Mouse (Mus musculus) liver, embryonic 16.5 days (tissue): ENCODE measurements around the gene Zfp943. TPM values are rescaled to one million over a fixed set of nuclear protein-coding genes. Genes with fewer than 3 reads are reported as not detected.
"Not testable (repeated sequence)": the region's sequence is repeated elsewhere in the genome, so short reads cannot be mapped to it uniquely, and the experiment has no call there.

Source experiments
- ATAC-seq: fragments of 200-750 bp; cut with Nextera tagmentation; 2 replicates; pipeline ENCODE4 v1.8.0; 2017; ENCODE audit warnings: low read depth, mild to moderate bottlenecking, moderate number of reproducible peaks, moderate library complexity
- H3K27ac ChIP-seq: fragments of 300-500 bp; sonication (generic); 2 replicates; pipeline ENCODE4 v1.5.1; 2014; ENCODE audit warnings: mild to moderate bottlenecking, low read length
- H3K27me3 ChIP-seq: fragments of 300-500 bp; sonication (generic); 2 replicates; pipeline ENCODE4 v1.6.1; 2014; ENCODE audit warnings: low read depth, low read length, mixed read lengths; ENCODE audit not compliant: control insufficient read depth, insufficient read depth
- H3K36me3 ChIP-seq: fragments of 300-500 bp; sonication (generic); 2 replicates; pipeline ENCODE4 v1.6.1; 2014; ENCODE audit warnings: mild to moderate bottlenecking; ENCODE audit not compliant: control insufficient read depth, insufficient read depth
- H3K4me1 ChIP-seq: fragments of 300-500 bp; sonication (generic); 2 replicates; pipeline ENCODE4 v1.6.1; 2014; ENCODE audit warnings: low read depth, low read length, mixed read lengths; ENCODE audit not compliant: control insufficient read depth
- H3K4me2 ChIP-seq: fragments of 300-500 bp; sonication (generic); 2 replicates; pipeline ENCODE4 v1.6.1; 2014; ENCODE audit warnings: low read depth, low read length, mixed read lengths
- H3K4me3 ChIP-seq: fragments of 300-500 bp; sonication (generic); 2 replicates; pipeline ENCODE4 v1.5.1; 2014; ENCODE audit warnings: low read depth, mild to moderate bottlenecking, low read length
- H3K9ac ChIP-seq: fragments of 300-500 bp; sonication (generic); 2 replicates; pipeline ENCODE4 v1.6.1; 2014; ENCODE audit warnings: low read depth, low read length
- H3K9me3 ChIP-seq: fragments of 300-500 bp; sonication (generic); replicated peaks from 2 replicates; pipeline ENCODE4 v1.6.1; 2016; ENCODE audit warnings: low read length; ENCODE audit not compliant: control insufficient read depth
- WGBS: fragments of 180-500 bp; shearing (Covaris S2); extraction: QIAGEN DNeasy Blood & Tissue Kit; methylation state at CpG from one replicate; pipeline ENCODE4 v1.1.7; 2014; ENCODE audit not compliant: insufficient replicate concordance; 5-methylcytosine and 5-hydroxymethylcytosine counted together
- polyA plus RNA-seq: library from polyadenylated mRNA; unstranded; fragments of >200 nt; fragmentation: Nextera tagmentation; extraction: Ambion mirVana; gene quantifications from 2 replicates; pipeline ENCODE4 v1.2.1, GENCODE M21; 2015

The Zfp943 gene
- 6.1 and 6.2 TPM in 2 replicates for polyA plus RNA-seq

- under 1% methylated on average over 42 of the region's 55 CpGs for WGBS
- Histone ChIP-seq H3K4me2 (peak within 1 kb of the TSS; percentile 76), H3K9ac (peak within 1 kb of the TSS; percentile 76), H3K27ac (peak within 1 kb of the TSS; percentile 93), H3K4me3 (peak within 1 kb of the TSS; percentile 75)
- H3K27me3 ChIP-seq, H3K9me3 ChIP-seq, H3K4me1 ChIP-seq, H3K36me3 ChIP-seq: not testable (repeated sequence)
- peak; percentile 98 for ATAC-seq
These were observed at the start of gene Zfp943, which contains the start of gene Zfp942 for GRCm38 (mm10) chr17:21962107-21962907. Gene Zfp943, plus strand, starts transcription at chr17:21962552. Gene Zfp942, minus strand, starts transcription at chr17:21962464.

GRCm38 (mm10) chr17:21963302-21963701 lies 950 bp downstream of the Zfp943 start:
- ATAC-seq: no peak
- Histone ChIP-seq H3K36me3 (no peaks in the 10 kb centered on the region), H3K27me3 (no peaks in the 10 kb centered on the region), H3K9me3 (no peaks in the 10 kb centered on the region), H3K9ac (peak overlapping the region; percentile 41), H3K4me2 (peak overlapping the region; percentile 76), H3K4me3 (peak overlapping the region; percentile 58), H3K4me1 (peaks cover 8% of the 10 kb centered on the region), H3K27ac (no peak overlapping the region)
- 21% methylated on average over 4 of the region's 4 CpGs for WGBS

- H3K4me1 ChIP-seq, ATAC-seq, H3K9me3 ChIP-seq, H3K27ac ChIP-seq, H3K4me2 ChIP-seq, H3K36me3 ChIP-seq, H3K4me3 ChIP-seq, H3K27me3 ChIP-seq, H3K9ac ChIP-seq: not testable (repeated sequence)
- WGBS: 21% methylated on average over 1 of the region's 1 CpGs
These were observed 73.2 kb downstream of the Zfp943 start for GRCm38 (mm10) chr17:22035594-22035993.

- no peak for ATAC-seq
- Histone ChIP-seq H3K36me3 (no peaks in the 10 kb centered on the region), H3K9me3 (no peaks in the 10 kb centered on the region), H3K27me3 (no peaks in the 10 kb centered on the region), H3K27ac (no peak overlapping the region), H3K4me1 (no peaks in the 10 kb centered on the region), H3K4me3 (no peak overlapping the region), H3K9ac (no peak overlapping the region), H3K4me2 (no peak overlapping the region)
- WGBS: 32% methylated on average over 2 of the region's 2 CpGs
These were observed 87.1 kb downstream of the Zfp943 start for GRCm38 (mm10) chr17:22049403-22049802.

GRCm38 (mm10) chr17:22053211-22053610 lies 90.9 kb downstream of the Zfp943 start:
- no peak overlapping the region for H3K4me2 ChIP-seq
- WGBS: 46% methylated on average over 2 of the region's 2 CpGs
- no peak overlapping the region for H3K27ac ChIP-seq
- no peak for ATAC-seq
- H3K9me3 ChIP-seq: no peaks in the 10 kb centered on the region
- H3K4me1 ChIP-seq: no peaks in the 10 kb centered on the region
- no peaks in the 10 kb centered on the region for H3K36me3 ChIP-seq
- H3K9ac ChIP-seq: no peak overlapping the region
- no peaks in the 10 kb centered on the region for H3K27me3 ChIP-seq
- no peak overlapping the region for H3K4me3 ChIP-seq

- Histone ChIP-seq H3K4me2 (peak overlapping the region; percentile 61), H3K9ac (peak overlapping the region; percentile 33; the same call in 1 of the 2 replicates), H3K27me3 (peaks cover 6% of the 10 kb centered on the region), H3K4me1 (no peaks in the 10 kb centered on the region), H3K4me3 (peak overlapping the region; percentile 50), H3K27ac (no peak overlapping the region), H3K36me3 (no peaks in the 10 kb centered on the region), H3K9me3 (no peaks in the 10 kb centered on the region)
- 6% methylated on average over 57 of the region's 57 CpGs for WGBS
- ATAC-seq: peak; percentile 47
These were observed 118.8 kb downstream of the Zfp943 start for GRCm38 (mm10) chr17:22081031-22081631.

GRCm38 (mm10) chr17:22083224-22083623 lies 120.9 kb downstream of the Zfp943 start:
- H3K27ac ChIP-seq, ATAC-seq, H3K27me3 ChIP-seq, H3K4me1 ChIP-seq, H3K9ac ChIP-seq, H3K36me3 ChIP-seq, H3K4me2 ChIP-seq, H3K4me3 ChIP-seq, H3K9me3 ChIP-seq: not testable (repeated sequence)
- WGBS: 4% methylated on average over 3 of the region's 3 CpGs

GRCm38 (mm10) chr17:22118770-22119169 lies 156.4 kb downstream of the Zfp943 start:
- no peaks in the 10 kb centered on the region for H3K9me3 ChIP-seq
- no peaks in the 10 kb centered on the region for H3K36me3 ChIP-seq
- no peak for ATAC-seq
- H3K4me2 ChIP-seq: no peak overlapping the region
- H3K9ac ChIP-seq: no peak overlapping the region
- no peak overlapping the region for H3K27ac ChIP-seq
- H3K4me1 ChIP-seq: no peaks in the 10 kb centered on the region
- H3K4me3 ChIP-seq: no peak overlapping the region
- H3K27me3 ChIP-seq: no peaks in the 10 kb centered on the region
